ENCODE assay signal across 19 mouse cellular contexts in genomic region chr19:56692451-56692850, GRCm38 (mm10). TPM values are rescaled to one million over a fixed set of nuclear protein-coding genes. Genes with fewer than 3 reads are reported as not detected.
DNase-seq lines count a peak whose midpoint lies in the region; ATAC-seq and TF ChIP-seq lines count a peak whose summit lies in the region.
"Had no signal": no experiment of that assay in that cellular context is flagged by ENCODE, and none has a peak within 500 bp of the region (broad histone marks: within the 10 kb centered on the region; RNA-seq: fewer than 3 reads in every experiment).

No protein-coding gene starts in this region.

- no peak for TF ChIP-seq CTCF in hindbrain, postnatal 0 days (IDR thresholded peaks at IDR 0.05; ENCODE audit: low read depth)

- no peak overlapping the region for H3K27ac ChIP-seq in kidney, embryonic 14.5 days (ENCODE audit: low read depth, low read length)
- H3K27ac ChIP-seq in hindbrain, postnatal 0 days: no peak overlapping the region
- H3K27ac ChIP-seq: embryonic facial prominence, embryonic 13.5 days; liver, embryonic 14.5 days had no signal

- H3K36me3 ChIP-seq in kidney, embryonic 14.5 days (ENCODE audit: control insufficient read depth, insufficient read depth, low read length): no peaks in the 10 kb centered on the region
- no peaks in the 10 kb centered on the region for H3K36me3 ChIP-seq in hindbrain, postnatal 0 days (ENCODE audit: insufficient read depth, low read length)
- H3K36me3 ChIP-seq: embryonic facial prominence, embryonic 13.5 days had no signal

- no peaks in the 10 kb centered on the region for H3K27me3 ChIP-seq in kidney, embryonic 14.5 days (ENCODE audit: control insufficient read depth, insufficient read depth, low read length)
- no peaks in the 10 kb centered on the region for H3K27me3 ChIP-seq in hindbrain, postnatal 0 days (ENCODE audit: insufficient read depth, low read length)
- H3K27me3 ChIP-seq: embryonic facial prominence, embryonic 13.5 days had no signal

- no peak for DNase-seq in kidney, postnatal 4 days
- peak; percentile 34 for DNase-seq in ZHBTc4 (ENCODE audit: low read depth, low spot score)
- DNase-seq in embryo, embryonic 11 days: peak; percentile 37
- peak; percentile 33 for DNase-seq in retina, embryonic 14.5 days (ENCODE audit: low spot score)
- no peak for DNase-seq in hindbrain, postnatal 0 days (ENCODE audit: low spot score)
- DNase-seq in left cerebral cortex, adult 18-20 months (ENCODE audit: low spot score in 2 of 2): no peak
- DNase-seq: cerebellum, adult 11 months; cerebellum, postnatal 14 days; gastrocnemius, postnatal 14 days; kidney, adult 18-20 months; kidney, postnatal 25 days; left cerebral cortex, postnatal 4 days; lung, postnatal 14 days; thymus, postnatal 36 days had no signal

- 0 out of 2 replicates have a peak, but pooled peaks have one; percentile 16 for ATAC-seq in kidney, embryonic 14.5 days (ENCODE audit: low FRiP score, low TSS enrichment)
- no peak for ATAC-seq in hindbrain, postnatal 0 days

- 32% methylated on average over 5 of the region's 5 CpGs for WGBS in kidney, embryonic 14.5 days
- WGBS in hindbrain, postnatal 0 days: 25% methylated on average over 5 of the region's 5 CpGs

- no peak overlapping the region for H3K4me3 ChIP-seq in kidney, embryonic 14.5 days (ENCODE audit: low read length)
- H3K4me3 ChIP-seq in hindbrain, postnatal 0 days (ENCODE audit: low read length): no peak overlapping the region
- H3K4me3 ChIP-seq: embryonic facial prominence, embryonic 13.5 days; megakaryocyte, embryonic 14.5 days had no signal

- H3K9me3 ChIP-seq in kidney, embryonic 14.5 days (ENCODE audit: control insufficient read depth, low read length): no peaks in the 10 kb centered on the region; the same call in 1 of the 2 replicates
- no peaks in the 10 kb centered on the region for H3K9me3 ChIP-seq in hindbrain, postnatal 0 days (ENCODE audit: low read length)
- H3K9me3 ChIP-seq: embryonic facial prominence, embryonic 13.5 days had no signal

- no peaks in the 10 kb centered on the region for H3K4me1 ChIP-seq in kidney, embryonic 14.5 days (ENCODE audit: control insufficient read depth, insufficient read depth, low read length)
- no peaks in the 10 kb centered on the region for H3K4me1 ChIP-seq in hindbrain, postnatal 0 days (ENCODE audit: insufficient read depth, low read length)

- H3K4me2 ChIP-seq in kidney, embryonic 14.5 days (replicated peaks; ENCODE audit: low read depth, low read length): no peak overlapping the region
- H3K4me2 ChIP-seq in hindbrain, postnatal 0 days (ENCODE audit: low read depth, low read length): no peak overlapping the region
- H3K4me2 ChIP-seq: embryonic facial prominence, embryonic 13.5 days; heart, embryonic 11.5 days had no signal

- no peak overlapping the region for H3K9ac ChIP-seq in kidney, embryonic 14.5 days (ENCODE audit: low read depth, low read length)
- no peak overlapping the region for H3K9ac ChIP-seq in hindbrain, postnatal 0 days (replicated peaks; ENCODE audit: low read length)
- H3K9ac ChIP-seq: embryonic facial prominence, embryonic 13.5 days; liver, embryonic 14.5 days had no signal

RNA-seq across cellular contexts. Expression of gene Adrb1, which starts 29.5 kb away (rescaled TPM):
- polyA plus RNA-seq in kidney, embryonic 14.5 days (2014; fragmentation: Nextera tagmentation; extraction: Ambion mirVana): 0.06 and 0.07 TPM in 2 replicates
- 3.2 and 7.0 TPM in 2 replicates for total RNA-seq in hindbrain, postnatal 0 days (2014; rRNA removed)
- polyA plus RNA-seq in hindbrain, postnatal 0 days (2015; fragmentation: Nextera tagmentation; extraction: Ambion mirVana): 1.7 and 2.1 TPM in 2 replicates
- total RNA-seq in left cerebral cortex, adult 18-20 months (2021): 10 to 100 TPM; 50.2 to 50.7 TPM

Comparison
In these comparisons a context has a peak if more than half of its experiments do, and no peak if none do; other contexts are left out.
1. DNase-seq: peak in ZHBTc4 (single experiment), embryo, embryonic 11 days (single experiment) and retina, embryonic 14.5 days (single experiment); none in kidney, postnatal 4 days (0 of 2), hindbrain, postnatal 0 days (single experiment) and left cerebral cortex, adult 18-20 months (0 of 2).